Mouse (Mus musculus): ENCODE data around the gene Zfp800.

The Zfp800 gene

DNA sequence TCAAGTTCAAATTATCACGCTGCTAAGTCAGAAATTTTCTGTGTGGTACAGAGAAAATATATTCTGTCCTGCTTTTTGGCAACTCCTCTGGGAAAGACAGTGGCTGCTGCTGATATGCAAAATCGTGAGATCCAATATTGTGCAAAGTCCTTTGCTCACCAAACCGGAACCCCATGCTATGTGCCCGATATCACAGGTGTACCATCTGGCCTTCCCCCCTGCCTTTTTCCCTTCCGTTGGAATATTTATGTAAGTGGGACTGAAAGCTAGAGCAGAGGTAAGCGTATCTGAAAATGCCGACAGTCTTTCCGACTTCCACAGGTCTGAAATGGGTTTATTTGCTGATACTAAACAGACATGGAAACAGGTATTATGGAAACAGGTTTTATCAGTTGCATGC, 179.4 kb downstream of the Zfp800 start:
- in situ Hi-C loops (cut with MboI, MseI) = no loop called here

- in situ Hi-C loops (cut with MboI, MseI) = no loop called here
Measured at GRCm38 (mm10) chr6:28215268-28215954, 182.4 kb downstream of the Zfp800 start.

- in situ Hi-C loops (cut with MboI, MseI) = no loop called here
Measured at GRCm38 (mm10) chr6:28214658-28215267, 183.0 kb downstream of the Zfp800 start.

GRCm38 (mm10) chr6:28203454-28203853, 194.4 kb downstream of the Zfp800 start:
- in situ Hi-C loops (cut with MboI, MseI) = no loop called here

DNA sequence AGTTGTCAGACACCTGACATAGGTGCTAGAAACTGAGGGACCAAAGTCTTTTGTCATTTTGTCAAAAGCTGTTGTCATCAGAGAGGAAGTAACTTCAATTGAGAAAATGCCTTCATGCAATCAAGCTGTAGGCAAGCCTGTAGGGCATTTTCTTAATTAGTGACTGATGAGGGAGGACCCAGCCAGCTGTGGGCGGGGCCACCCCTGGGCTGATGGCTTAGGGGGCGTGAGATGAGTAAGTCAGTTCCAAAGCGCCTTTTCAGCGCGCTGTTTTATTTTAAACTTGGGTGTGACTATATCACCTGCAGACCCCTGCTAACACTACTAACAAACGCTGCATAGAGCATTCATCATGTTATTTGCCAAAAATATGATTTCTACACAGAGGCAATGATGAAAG, 195.0 kb downstream of the Zfp800 start:
- in situ Hi-C loops (cut with MboI, MseI) = no loop called here

GRCm38 (mm10) chr6:28193901-28194300, 203.9 kb downstream of the Zfp800 start:
- in situ Hi-C loops (cut with MboI, MseI) = loop anchor here (5.0 kb wide), 1 partner anchor 517 kb away; no protein-coding TSS in a partner anchor

GRCm38 (mm10) chr6:28191935-28192334, 205.9 kb downstream of the Zfp800 start:
- in situ Hi-C loops (cut with MboI, MseI) = loop anchor here (5.0 kb wide), 1 partner anchor 515 kb away; no protein-coding TSS in a partner anchor
